Mouse (Mus musculus) kidney, adult 2 months (tissue): ENCODE data around the gene Fam19a5. TPM values are rescaled to one million over a fixed set of nuclear protein-coding genes. Genes with fewer than 3 reads are reported as not detected.

Source experiments
- DNase-seq: peaks from one replicate; pipeline ENCODE4 v3.0.0; 2021
- H3K27ac ChIP-seq: fragments of 200-500 bp; 2 replicates; pipeline ENCODE4 v1.5.1; 2012; ENCODE audit warnings: low read depth, low read length, control low read depth, inconsistent platforms; ENCODE audit not compliant: insufficient read depth
- H3K27me3 ChIP-seq: fragments of 200-500 bp; replicated peaks from 2 replicates; pipeline ENCODE4 v1.6.1; 2012; ENCODE audit warnings: mild to moderate bottlenecking, moderate library complexity, low read length, inconsistent platforms; ENCODE audit not compliant: control insufficient read depth, insufficient read depth
- H3K36me3 ChIP-seq: fragments of 200-500 bp; 2 replicates; pipeline ENCODE4 v1.6.1; 2012; ENCODE audit warnings: mild to moderate bottlenecking, moderate library complexity, low read length, inconsistent platforms; ENCODE audit not compliant: control insufficient read depth, insufficient read depth
- H3K4me1 ChIP-seq: fragments of 200-500 bp; 2 replicates; pipeline ENCODE4 v1.6.1; 2011; ENCODE audit warnings: low read length; ENCODE audit not compliant: control insufficient read depth, insufficient read depth
- H3K4me3 ChIP-seq: fragments of 200-500 bp; 2 replicates; pipeline ENCODE4 v1.5.1; 2011; ENCODE audit warnings: mild to moderate bottlenecking, low read depth, low read length, control low read depth; ENCODE audit not compliant: insufficient read depth
- CTCF ChIP-seq: fragments of 200-500 bp; conservative IDR thresholded peaks from 2 replicates; pipeline ENCODE4 v1.5.1; 2011; ENCODE audit warnings: low read depth, mild to moderate bottlenecking, control low read depth, low read length, moderate library complexity, mixed read lengths; ENCODE audit not compliant: insufficient read depth, insufficient read length
- POLR2A ChIP-seq: fragments of 200-500 bp; IDR thresholded peaks from one replicate; pipeline ENCODE4 v1.6.1; 2011; ENCODE audit warnings: low read depth, low read length, control low read depth
- WGBS: fragments of 180-500 bp; shearing (Covaris S2); methylation state at CpG from one replicate; pipeline ENCODE4 v1.1.7; 2018; 5-methylcytosine and 5-hydroxymethylcytosine counted together
- polyA plus RNA-seq: library from polyadenylated mRNA; depleted of rRNA; stranded (reverse); fragments of >200 nt; gene quantifications from 2 replicates; pipeline ENCODE4 v1.2.3, GENCODE M21; 2012

The Fam19a5 gene
- polyA plus RNA-seq, 1 experiment, result 6.3 TPM

DNA sequence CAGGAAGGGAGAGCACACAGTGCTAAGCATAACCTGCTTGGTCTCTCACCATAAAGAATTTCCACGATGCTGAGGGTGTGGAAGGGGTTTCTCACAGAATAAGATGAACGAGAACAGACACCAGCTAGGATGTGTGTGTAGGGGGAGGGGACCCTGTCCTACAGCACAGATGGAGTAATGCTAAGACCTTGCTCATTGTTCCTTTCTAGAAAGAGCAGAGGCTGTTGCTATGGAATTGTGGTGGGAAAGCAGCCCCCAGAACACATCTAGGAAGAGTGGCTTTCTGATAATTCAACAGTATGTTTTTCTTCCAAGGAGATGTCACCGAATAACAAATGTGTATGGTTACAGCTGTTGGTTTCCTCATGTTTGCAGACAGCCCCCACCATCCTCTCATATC lies 211.4 kb downstream of the Fam19a5 start:
- Histone ChIP-seq H3K4me1 (no peaks in the 10 kb centered on the region), H3K36me3 (no peaks in the 10 kb centered on the region), H3K4me3 (no peak overlapping the region), H3K27ac (no peak overlapping the region), H3K27me3 (no peaks in the 10 kb centered on the region)
- 68% methylated on average over 3 of the region's 3 CpGs for WGBS
- TF ChIP-seq CTCF, result no peak
- no peak for DNase-seq

DNA sequence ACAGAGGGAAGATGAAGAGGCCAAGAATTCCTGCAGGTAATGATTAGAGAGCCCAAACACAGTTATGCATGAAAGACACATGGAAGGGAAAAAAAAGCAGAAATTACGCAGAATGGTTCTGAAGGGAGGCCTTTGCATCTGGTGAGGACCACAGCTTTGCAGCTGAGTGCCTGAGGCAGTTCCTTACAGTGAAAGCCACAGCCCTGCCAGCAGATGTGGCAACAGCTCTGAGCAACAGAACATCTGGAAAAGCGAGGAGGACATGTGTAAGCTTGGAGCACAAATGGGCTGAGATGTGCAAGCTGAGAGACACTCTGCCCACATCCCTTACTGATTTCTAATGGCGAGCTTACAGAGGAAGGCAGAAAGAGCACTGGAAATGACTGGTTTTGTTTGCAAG lies 221.8 kb downstream of the Fam19a5 start:
- no peak overlapping the region for H3K27ac ChIP-seq
- H3K4me1 ChIP-seq, result no peaks in the 10 kb centered on the region
- H3K4me3 ChIP-seq, result no peak overlapping the region
- 84% methylated on average over 3 of the region's 3 CpGs for WGBS
- TF ChIP-seq POLR2A (no peak), CTCF (no peak)
- DNase-seq, result no peak
- H3K36me3 ChIP-seq, result no peaks in the 10 kb centered on the region
- no peaks in the 10 kb centered on the region for H3K27me3 ChIP-seq

DNA sequence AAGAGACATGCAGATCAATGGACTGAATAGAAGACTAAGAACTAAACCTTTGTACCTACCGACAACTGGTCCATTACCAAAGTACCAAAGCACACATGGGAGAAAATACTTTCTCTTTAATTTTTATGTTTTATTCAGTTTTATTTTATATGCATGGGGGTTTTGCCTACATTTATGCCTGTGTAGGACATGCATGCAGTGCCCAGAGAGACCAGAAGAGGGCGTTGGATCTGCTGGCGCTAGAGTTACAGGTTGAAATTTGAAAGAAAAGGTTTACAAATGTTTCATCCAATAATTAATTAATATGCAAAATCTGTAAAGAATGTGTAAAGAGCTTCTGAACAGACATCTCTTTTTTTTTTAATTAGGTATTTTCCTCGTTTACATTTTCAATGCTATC lies 229.9 kb downstream of the Fam19a5 start:
- 62% methylated on average over 4 of the region's 4 CpGs for WGBS
- no peak for TF ChIP-seq POLR2A
- no peak for TF ChIP-seq CTCF
- H3K4me3 ChIP-seq, result no peak overlapping the region
- H3K36me3 ChIP-seq, result no peaks in the 10 kb centered on the region
- DNase-seq, result no peak
- H3K27ac ChIP-seq, result no peak overlapping the region
- no peaks in the 10 kb centered on the region for H3K27me3 ChIP-seq
- no peaks in the 10 kb centered on the region for H3K4me1 ChIP-seq

DNA sequence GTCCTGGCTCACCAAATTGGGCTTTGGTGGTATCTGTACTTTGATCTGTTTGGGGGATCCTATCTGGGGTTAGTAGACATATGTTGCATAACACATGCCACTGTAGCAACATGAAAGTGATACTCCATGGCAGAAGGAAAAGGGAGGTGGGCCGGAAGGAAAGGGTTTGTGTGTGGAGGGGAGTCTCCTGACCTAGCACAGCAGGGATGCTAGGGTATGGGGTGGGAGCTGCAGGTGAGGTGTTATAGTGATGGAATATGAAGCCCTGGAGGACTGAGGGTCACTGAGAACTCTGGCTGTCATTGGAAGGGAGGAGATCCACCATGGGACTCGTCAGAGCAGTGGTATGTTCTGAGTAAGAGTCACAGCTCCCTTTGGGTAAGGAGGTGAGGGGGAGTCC lies 239.2 kb downstream of the Fam19a5 start:
- no peak for TF ChIP-seq CTCF
- no peak for TF ChIP-seq POLR2A
- Histone ChIP-seq H3K27ac (no peak overlapping the region), H3K4me1 (no peaks in the 10 kb centered on the region), H3K4me3 (no peak overlapping the region), H3K27me3 (no peaks in the 10 kb centered on the region), H3K36me3 (no peaks in the 10 kb centered on the region)
- no peak for DNase-seq
- WGBS, result 64% methylated on average over 2 of the region's 2 CpGs

DNA sequence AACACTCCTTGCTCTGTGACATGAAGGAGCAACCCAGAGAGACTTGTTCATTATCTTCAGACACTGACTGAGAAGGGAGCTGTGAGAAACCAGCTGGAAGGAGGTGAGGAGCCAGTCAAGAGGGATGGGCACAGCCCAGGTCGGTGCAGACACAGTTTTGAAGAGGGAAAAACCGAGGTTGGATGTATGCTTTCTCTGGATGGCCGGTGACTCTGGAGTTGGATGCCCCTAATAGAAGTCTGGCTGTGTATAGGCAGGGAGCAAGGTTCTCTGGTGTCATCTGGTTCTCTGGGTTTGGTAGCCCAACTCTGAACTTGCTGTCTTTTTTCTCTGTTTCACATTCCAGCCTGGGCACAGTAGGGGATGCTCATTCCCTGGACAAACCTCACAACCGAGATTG lies 245.6 kb downstream of the Fam19a5 start:
- no peaks in the 10 kb centered on the region for H3K4me1 ChIP-seq
- no peaks in the 10 kb centered on the region for H3K27me3 ChIP-seq
- H3K36me3 ChIP-seq, result no peaks in the 10 kb centered on the region
- TF ChIP-seq CTCF (no peak), POLR2A (no peak)
- no peak overlapping the region for H3K27ac ChIP-seq
- whole genome bisulfite sequencing, result 70% methylated on average over 4 of the region's 4 CpGs
- no peak overlapping the region for H3K4me3 ChIP-seq
- DNase-seq, result no peak

DNA sequence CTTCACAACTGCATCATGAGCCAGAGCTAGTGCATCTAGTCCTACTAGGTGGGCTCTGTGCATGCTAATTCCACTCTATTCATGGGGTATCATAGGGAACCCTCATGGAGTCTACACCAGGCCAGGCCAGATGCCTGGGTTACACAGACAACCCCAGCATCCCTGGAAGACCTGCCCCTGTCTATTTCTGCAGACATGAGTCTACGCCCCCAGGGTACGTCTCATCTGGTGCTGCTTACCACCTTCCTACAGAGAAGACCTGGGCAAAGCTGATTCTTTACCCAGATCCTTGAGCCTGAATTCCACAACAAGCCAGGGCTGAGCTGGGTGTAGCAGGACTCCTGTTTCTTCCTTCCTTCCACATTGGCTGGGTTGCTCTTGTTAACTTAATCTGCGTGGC lies 249.6 kb downstream of the Fam19a5 start:
- no peaks in the 10 kb centered on the region for H3K36me3 ChIP-seq
- H3K27me3 ChIP-seq, result no peaks in the 10 kb centered on the region
- no peaks in the 10 kb centered on the region for H3K4me1 ChIP-seq
- WGBS, result 83% methylated on average over 3 of the region's 3 CpGs
- TF ChIP-seq POLR2A, result no peak
- no peak for TF ChIP-seq CTCF
- H3K27ac ChIP-seq, result no peak overlapping the region
- no peak overlapping the region for H3K4me3 ChIP-seq
- no peak for DNase-seq

DNA sequence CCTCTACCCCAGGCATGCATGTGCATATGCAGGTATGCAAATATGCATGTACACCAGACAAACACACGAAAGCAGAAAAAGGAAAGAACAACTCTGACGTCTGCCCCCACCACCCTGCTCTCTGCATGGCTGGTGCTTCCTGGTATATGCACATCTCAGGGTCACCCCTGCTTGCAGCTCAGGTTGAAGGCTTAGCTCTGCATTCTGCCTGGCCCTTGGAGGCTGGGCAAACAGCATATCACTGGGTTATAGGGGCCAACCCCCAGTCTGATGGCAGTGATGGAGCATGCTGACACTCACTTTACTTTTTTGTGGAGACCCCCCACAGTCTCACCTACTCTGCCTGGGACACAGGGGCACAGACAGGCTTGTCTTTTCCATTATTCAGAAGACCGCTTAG lies 252.5 kb downstream of the Fam19a5 start:
- Histone ChIP-seq H3K4me3 (no peak overlapping the region), H3K36me3 (no peaks in the 10 kb centered on the region), H3K4me1 (no peaks in the 10 kb centered on the region), H3K27ac (no peak overlapping the region), H3K27me3 (no peaks in the 10 kb centered on the region)
- no peak for DNase-seq
- 74% methylated on average over 3 of the region's 3 CpGs for WGBS
- TF ChIP-seq CTCF, result no peak
- TF ChIP-seq POLR2A, result no peak
